Mouse (Mus musculus) ES-Bruce4 (cell line): ENCODE measurements around the gene Tnfrsf8.

Experiments
- CTCF ChIP-seq: IDR thresholded peaks from one replicate; pipeline ENCODE4 v1.8.1; 2011; ENCODE audit warnings: low read depth, low read length
- EP300 ChIP-seq: IDR thresholded peaks from 2 replicates; pipeline ENCODE4 v1.6.1; 2011; ENCODE audit warnings: low read depth, low read length; ENCODE audit not compliant: insufficient read depth
- POLR2A ChIP-seq: IDR thresholded peaks from one replicate; pipeline ENCODE4 v1.8.1; 2011; ENCODE audit warnings: low read length; ENCODE audit not compliant: insufficient read depth

GRCm38 (mm10) chr4:145322995-145323627 lies 8.1 kb upstream of the Tnfrsf8 start:
- TF ChIP-seq EP300 (no peak), CTCF (peak; percentile 43), POLR2A (no peak)
